Mouse (Mus musculus): ENCODE data around the gene Pax3.

Pax3 gene

GRCm38 (mm10) chr1:78198319-78198940 lies 1.5 kb upstream of the Pax3 start:
- no peak for DNase-seq

GRCm38 (mm10) chr1:78197351-78198234 lies 659 bp upstream of the Pax3 start:
- no peak for DNase-seq

GRCm38 (mm10) chr1:78195771-78196712 lies 892 bp downstream of the Pax3 start:
- DNase-seq: no peak

GRCm38 (mm10) chr1:78195145-78195544 lies 1.8 kb downstream of the Pax3 start:
- DNase-seq: no peak

- DNase-seq: no peak
These were observed 2.4 kb downstream of the Pax3 start for GRCm38 (mm10) chr1:78194381-78195047.

- DNase-seq: no peak
These were observed 3.4 kb downstream of the Pax3 start for GRCm38 (mm10) chr1:78193465-78193991.

GRCm38 (mm10) chr1:78192746-78193464 lies 4.0 kb downstream of the Pax3 start:
- no peak for DNase-seq

- DNase-seq: no peak
These were observed 4.7 kb downstream of the Pax3 start for GRCm38 (mm10) chr1:78192217-78192735.

GRCm38 (mm10) chr1:78191761-78192160 lies 5.2 kb downstream of the Pax3 start:
- DNase-seq: no peak

- DNase-seq: no peak
These were observed 5.6 kb downstream of the Pax3 start for GRCm38 (mm10) chr1:78191331-78191730.

- DNase-seq: no peak
These were observed 6.4 kb downstream of the Pax3 start for GRCm38 (mm10) chr1:78190386-78191111.

- no peak for DNase-seq
These were observed 7.2 kb downstream of the Pax3 start for GRCm38 (mm10) chr1:78189501-78190345.

GRCm38 (mm10) chr1:78189016-78189415 lies 7.9 kb downstream of the Pax3 start:
- no peak for DNase-seq

GRCm38 (mm10) chr1:78188299-78188698 lies 8.6 kb downstream of the Pax3 start:
- no peak for DNase-seq

GRCm38 (mm10) chr1:78187788-78188173 lies 9.2 kb downstream of the Pax3 start:
- DNase-seq: no peak

GRCm38 (mm10) chr1:78187122-78187787 lies 9.7 kb downstream of the Pax3 start:
- no peak for DNase-seq

- DNase-seq: no peak
These were observed 14.0 kb downstream of the Pax3 start for GRCm38 (mm10) chr1:78182954-78183353.

- DNase-seq: no peak
These were observed 15.1 kb downstream of the Pax3 start for GRCm38 (mm10) chr1:78181882-78182281.

- DNase-seq: no peak
These were observed 24.6 kb downstream of the Pax3 start for GRCm38 (mm10) chr1:78172334-78172733.
